ENCODE assay signal across 9 mouse cellular contexts in genomic region chr6:108735910-108736750, GRCm38 (mm10). TPM values are rescaled to one million over a fixed set of nuclear protein-coding genes. Genes with fewer than 3 reads are reported as not detected.
DNase-seq lines count a peak whose midpoint lies in the region; ATAC-seq lines count a peak whose summit lies in the region.
"Had no signal": no experiment of that assay in that cellular context is flagged by ENCODE, and none has a peak within 500 bp of the region (broad histone marks: within the 10 kb centered on the region; RNA-seq: fewer than 3 reads in every experiment).

No protein-coding gene starts in this region.

- no peak overlapping the region for H3K4me2 ChIP-seq in forebrain, embryonic 13.5 days
- no peak overlapping the region for H3K4me2 ChIP-seq in hindbrain, embryonic 16.5 days (ENCODE audit: low read length)

- H3K9ac ChIP-seq in forebrain, embryonic 13.5 days, result no peak overlapping the region
- H3K9ac ChIP-seq in hindbrain, embryonic 16.5 days (ENCODE audit: low read depth, low read length), result no peak overlapping the region

- H3K27me3 ChIP-seq in forebrain, embryonic 13.5 days, result no peaks in the 10 kb centered on the region
- no peaks in the 10 kb centered on the region for H3K27me3 ChIP-seq in hindbrain, embryonic 16.5 days (replicated peaks; ENCODE audit: control insufficient read depth, insufficient read depth, low read length)

- ATAC-seq in forebrain, embryonic 13.5 days, result peak; percentile 83
- peak; percentile 91 for ATAC-seq in hindbrain, embryonic 16.5 days
- ATAC-seq in megakaryocyte, adult 5-6 weeks (ENCODE audit: poor library complexity, severe bottlenecking), result peak; percentile 89

- H3K4me1 ChIP-seq in forebrain, embryonic 13.5 days, result no peaks in the 10 kb centered on the region
- no peaks in the 10 kb centered on the region for H3K4me1 ChIP-seq in hindbrain, embryonic 16.5 days (ENCODE audit: control insufficient read depth, insufficient read depth, low read depth, low read length)

- H3K36me3 ChIP-seq in forebrain, embryonic 13.5 days (ENCODE audit: poor library complexity, severe bottlenecking), result no peaks in the 10 kb centered on the region
- no peaks in the 10 kb centered on the region for H3K36me3 ChIP-seq in hindbrain, embryonic 16.5 days (ENCODE audit: control insufficient read depth, insufficient read depth, low read length)

- no peak overlapping the region for H3K4me3 ChIP-seq in forebrain, embryonic 13.5 days
- no peak overlapping the region for H3K4me3 ChIP-seq in hindbrain, embryonic 16.5 days (ENCODE audit: low read length)
- H3K4me3 ChIP-seq: megakaryocyte, embryonic 14.5 days had no signal

- WGBS in forebrain, embryonic 13.5 days, result 53% methylated on average over 9 of the region's 9 CpGs
- WGBS in hindbrain, embryonic 16.5 days, result 55% methylated on average over 9 of the region's 9 CpGs

- H3K27ac ChIP-seq in forebrain, embryonic 13.5 days, result no peak overlapping the region
- no peak overlapping the region for H3K27ac ChIP-seq in hindbrain, embryonic 16.5 days (ENCODE audit: low read depth, low read length)

- no peaks in the 10 kb centered on the region for H3K9me3 ChIP-seq in forebrain, embryonic 13.5 days (replicated peaks)
- no peaks in the 10 kb centered on the region for H3K9me3 ChIP-seq in hindbrain, embryonic 16.5 days (ENCODE audit: control insufficient read depth, low read length)

- peak; percentile 52 for DNase-seq in Muller cell, postnatal 12 days (ENCODE audit: inconsistent ontology term)
- peak; percentile 23 for DNase-seq in c-Kit-positive CD71-positive TER-119-negative erythroid progenitor cells, embryonic 14.5 days (ENCODE audit: low read depth)
- DNase-seq in layer of hippocampus, postnatal 36 days, result peak; percentile 65 to 76
- peak; percentile 80 for DNase-seq in right cerebral cortex, adult 18-20 months
- peak; percentile 62 to 64 for DNase-seq in urinary bladder, postnatal 36 days (ENCODE audit: low spot score in 2 of 2)

RNA-seq across cellular contexts. Expression of gene Arl8b, which starts 46.8 kb away (rescaled TPM):
- polyA plus RNA-seq in forebrain, embryonic 13.5 days (2015; fragmentation: Nextera tagmentation; extraction: Ambion mirVana), result 75.7 and 82.8 TPM in 2 replicates
- 108 and 113 TPM in 2 replicates for polyA plus RNA-seq in hindbrain, embryonic 16.5 days (2015; fragmentation: Nextera tagmentation; extraction: Ambion mirVana)
- 100 to 1,000 TPM; 215 to 216 TPM for total RNA-seq in layer of hippocampus, postnatal 36 days (2021)
- 188 and 201 TPM in 2 replicates for total RNA-seq in megakaryocyte, adult 5-6 weeks (2015)
- 67.0 and 67.8 TPM in 2 replicates for total RNA-seq in megakaryocyte, adult 5-6 weeks (2017)

Comparison
In these comparisons a context has a peak if more than half of its experiments do, and no peak if none do; other contexts are left out.
1. DNase-seq: peak in every context shown above with its lines; median percentile 80 in right cerebral cortex, adult 18-20 months; 70 in layer of hippocampus, postnatal 36 days; 63 in urinary bladder, postnatal 36 days; 52 in Muller cell, postnatal 12 days; 23 in c-Kit-positive CD71-positive TER-119-negative erythroid progenitor cells, embryonic 14.5 days.